Mouse (Mus musculus) embryonic fibroblast, embryonic 13.5 days (primary cell): ENCODE results near the gene Gm20812. TPM values are rescaled to one million over a fixed set of nuclear protein-coding genes. Genes with fewer than 3 reads are reported as not detected.
"Not testable (repeated sequence)": the region's sequence is repeated elsewhere in the genome, so short reads cannot be mapped to it uniquely, and the experiment has no call there.

Experiments
- H3K27ac ChIP-seq: 2 replicates; pipeline ENCODE4 v1.5.1; 2012; ENCODE audit warnings: low read length, control low read depth, inconsistent platforms; ENCODE audit not compliant: insufficient read depth
- H3K4me1 ChIP-seq: 2 replicates; pipeline ENCODE4 v1.6.1; 2011; ENCODE audit warnings: low read length; ENCODE audit not compliant: control insufficient read depth, insufficient read depth
- H3K4me3 ChIP-seq: 2 replicates; pipeline ENCODE4 v1.5.1; 2011; ENCODE audit warnings: mild to moderate bottlenecking, control low read depth, low read length; ENCODE audit not compliant: insufficient read depth
- polyA plus RNA-seq: library from polyadenylated mRNA; stranded (reverse); fragments of >200 nt; gene quantifications from 2 replicates; pipeline ENCODE4 v1.2.4, GENCODE M21; 2011; ENCODE audit warnings: low read depth; ENCODE audit not compliant: missing spikeins, insufficient read length

Gene Gm20812
- polyA plus RNA-seq = not detected in 2 replicates

DNA sequence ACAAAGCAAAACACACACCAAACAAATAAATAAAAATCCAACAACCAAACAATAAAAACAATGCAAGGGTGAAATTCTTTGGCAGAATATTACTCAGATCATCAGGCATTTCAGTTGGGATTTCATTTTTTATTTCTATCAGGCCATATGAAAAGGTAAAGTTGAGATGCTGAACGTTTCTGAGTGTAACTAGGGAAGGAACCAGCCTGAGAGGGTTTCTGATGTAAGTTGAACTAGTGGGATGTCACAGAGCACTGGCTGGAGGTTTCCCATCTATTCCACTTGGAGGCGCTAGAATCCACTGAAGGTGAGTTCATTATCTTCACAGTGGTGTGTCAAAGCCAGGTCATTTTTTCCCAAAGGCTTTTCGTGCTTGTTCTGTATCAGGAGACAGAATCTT lies at the start of gene Gm20812:
Gm20812 (plus strand) TSS at position 301 of the 400 bp plus-strand sequence.
- H3K4me1 ChIP-seq, H3K4me3 ChIP-seq, H3K27ac ChIP-seq: not testable (repeated sequence)

Other genes starting within 250 kb of the Gm20812 start
- not detected in 2 replicates for gene Gm29554, start 108.0 kb upstream of the Gm20812 start, polyA plus RNA-seq